Mouse (Mus musculus): ENCODE measurements around the gene Cry2.

DNA sequence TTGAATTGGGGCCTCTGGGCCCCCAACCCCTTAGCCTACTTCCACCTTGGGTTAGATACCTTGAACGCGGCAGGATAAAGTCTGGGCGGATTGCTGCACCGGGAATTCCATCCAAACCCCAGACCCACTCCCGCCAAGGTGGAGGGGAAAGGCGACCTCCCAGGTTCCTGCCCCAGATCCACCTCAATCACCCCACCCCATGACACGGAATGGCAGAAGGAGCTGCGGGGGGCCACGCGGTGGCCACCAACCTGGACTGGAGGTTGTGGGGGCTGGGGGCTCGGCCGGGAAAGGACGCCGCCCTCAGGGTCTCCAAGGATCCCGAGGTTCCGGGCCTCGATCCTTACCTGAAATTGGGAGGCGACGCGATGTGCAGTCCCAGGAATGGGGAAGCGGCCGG is 33.2 kb downstream of the Cry2 start:
- no peak for TF ChIP-seq CTCF (IDR thresholded peaks at IDR 0.05; ENCODE audit: low read depth)
- TF ChIP-seq EP300 (IDR thresholded peaks at IDR 0.05; ENCODE audit: low read depth): no peak

Data from liver, embryonic 14.5 days (tissue).